Mouse (Mus musculus) intestine, postnatal 0 days (tissue): ENCODE results near the gene Foxred1. TPM values are rescaled to one million over a fixed set of nuclear protein-coding genes. Genes with fewer than 3 reads are reported as not detected.

Experiments used
- ATAC-seq: fragments of 200-750 bp; cut with Nextera tagmentation; 2 replicates; pipeline ENCODE4 v1.8.0; 2017; ENCODE audit warnings: mild to moderate bottlenecking, moderate TSS enrichment, moderate library complexity
- H3K27ac ChIP-seq: fragments of 300-500 bp; sonication (generic); 2 replicates; pipeline ENCODE4 v1.5.1; 2014; ENCODE audit warnings: mild to moderate bottlenecking, low read depth, low read length, moderate library complexity
- H3K27me3 ChIP-seq: fragments of 300-500 bp; sonication (generic); replicated peaks from 2 replicates; pipeline ENCODE4 v1.6.1; 2014; ENCODE audit warnings: low read length, mixed read lengths; ENCODE audit not compliant: control insufficient read depth, insufficient read depth
- H3K36me3 ChIP-seq: fragments of 300-500 bp; sonication (generic); 2 replicates; pipeline ENCODE4 v1.6.1; 2014; ENCODE audit warnings: mild to moderate bottlenecking, moderate library complexity; ENCODE audit not compliant: control insufficient read depth, insufficient read depth
- H3K4me1 ChIP-seq: fragments of 300-500 bp; sonication (generic); replicated peaks from 2 replicates; pipeline ENCODE4 v1.6.1; 2014; ENCODE audit warnings: antibody characterized with exemption, low read length, mixed read lengths; ENCODE audit not compliant: control insufficient read depth, insufficient read depth
- H3K4me2 ChIP-seq: fragments of 300-500 bp; sonication (generic); replicated peaks from 2 replicates; pipeline ENCODE4 v1.6.1; 2014; ENCODE audit warnings: low read depth, mild to moderate bottlenecking, moderate library complexity
- H3K4me3 ChIP-seq: fragments of 300-500 bp; sonication (generic); 2 replicates; pipeline ENCODE4 v1.5.1; 2014; ENCODE audit warnings: low read depth, low read length
- H3K9ac ChIP-seq: fragments of 300-500 bp; sonication (generic); 2 replicates; pipeline ENCODE4 v1.6.1; 2014; ENCODE audit warnings: mild to moderate bottlenecking, low read depth, low read length
- H3K9me3 ChIP-seq: fragments of 300-500 bp; sonication (generic); 2 replicates; pipeline ENCODE4 v1.6.1; 2016; ENCODE audit warnings: mixed run types; ENCODE audit not compliant: control insufficient read depth
- CTCF ChIP-seq: sonication (generic); IDR thresholded peaks from 2 replicates; pipeline ENCODE4 v1.5.1; 2016; ENCODE audit warnings: low read depth, mild to moderate bottlenecking, control low read depth, antibody characterized with exemption, moderate library complexity
- WGBS: fragments of 180-500 bp; shearing (Covaris S2); extraction: QIAGEN DNeasy Blood & Tissue Kit; methylation state at CpG from one replicate; pipeline ENCODE4 v1.1.7; 2014; 5-methylcytosine and 5-hydroxymethylcytosine counted together
- polyA plus RNA-seq: library from polyadenylated mRNA; unstranded; fragments of >200 nt; fragmentation: Nextera tagmentation; extraction: Ambion mirVana; gene quantifications from 2 replicates; pipeline ENCODE4 v1.2.1, GENCODE M21; 2015

The Foxred1 gene
- polyA plus RNA-seq, 1 experiment from 2014 or later = 20.3 TPM

- Histone ChIP-seq H3K9ac (no peak overlapping the region), H3K4me2 (no peak overlapping the region), H3K27ac (no peak overlapping the region), H3K36me3 (peaks cover 15% of the 10 kb centered on the region; the same call in 1 of the 2 replicates), H3K4me3 (no peak overlapping the region), H3K9me3 (no peaks in the 10 kb centered on the region), H3K27me3 (no peaks in the 10 kb centered on the region), H3K4me1 (no peaks in the 10 kb centered on the region)
- TF ChIP-seq CTCF = no peak
- ATAC-seq = no peak
- WGBS = 72% methylated on average over 5 of the region's 5 CpGs
Measured at GRCm38 (mm10) chr9:35183359-35183758, 27.5 kb downstream of the Foxred1 start.

GRCm38 (mm10) chr9:35182832-35183231, 28.0 kb downstream of the Foxred1 start:
- Histone ChIP-seq H3K4me3 (no peak overlapping the region), H3K36me3 (peaks cover 9% of the 10 kb centered on the region; the same call in 1 of the 2 replicates), H3K9me3 (no peaks in the 10 kb centered on the region), H3K9ac (no peak overlapping the region), H3K4me2 (no peak overlapping the region), H3K27me3 (no peaks in the 10 kb centered on the region), H3K27ac (no peak overlapping the region), H3K4me1 (no peaks in the 10 kb centered on the region)
- no peak for TF ChIP-seq CTCF
- no peak for ATAC-seq
- WGBS = 71% methylated on average over 2 of the region's 2 CpGs

GRCm38 (mm10) chr9:35176124-35176659, 34.7 kb downstream of the Foxred1 start:
- no peak for TF ChIP-seq CTCF
- Histone ChIP-seq H3K36me3 (no peaks in the 10 kb centered on the region), H3K27ac (no peak overlapping the region), H3K27me3 (no peaks in the 10 kb centered on the region), H3K4me3 (peak overlapping the region; percentile 59), H3K4me2 (peak overlapping the region; percentile 74), H3K4me1 (no peaks in the 10 kb centered on the region), H3K9me3 (no peaks in the 10 kb centered on the region), H3K9ac (no peak overlapping the region)
- ATAC-seq = no peak
- 49% methylated on average over 14 of the region's 14 CpGs for WGBS

GRCm38 (mm10) chr9:35175251-35176123, 35.4 kb downstream of the Foxred1 start, which contains the start of gene Dcps:
TSS of gene Dcps (minus strand) at chr9:35176061.
- under 1% methylated on average over 38 of the region's 38 CpGs for WGBS
- H3K4me1 ChIP-seq = no peaks in the 10 kb centered on the region

GRCm38 (mm10) chr9:35173331-35173730, 37.5 kb downstream of the Foxred1 start:
- no peak for TF ChIP-seq CTCF
- WGBS = 89% methylated on average over 1 of the region's 1 CpGs
- ATAC-seq = no peak
- no peak overlapping the region for H3K4me3 ChIP-seq
- no peaks in the 10 kb centered on the region for H3K9me3 ChIP-seq
- no peaks in the 10 kb centered on the region for H3K4me1 ChIP-seq
- peaks cover 8% of the 10 kb centered on the region for H3K36me3 ChIP-seq
- H3K27ac ChIP-seq = no peak overlapping the region
- no peak overlapping the region for H3K9ac ChIP-seq
- H3K27me3 ChIP-seq = no peaks in the 10 kb centered on the region
- no peak overlapping the region for H3K4me2 ChIP-seq

More at GRCm38 (mm10) chr9:35175251-35176123, 35.4 kb downstream of the Foxred1 start, which contains the start of gene Dcps:
- Histone ChIP-seq H3K4me3 (peak within 1 kb of the TSS; percentile 59), H3K27ac (peak within 1 kb of the TSS; percentile 55), H3K4me2 (peak within 1 kb of the TSS; percentile 74), H3K9me3 (no peaks in the 10 kb centered on the region), H3K36me3 (no peaks in the 10 kb centered on the region), H3K9ac (peak within 1 kb of the TSS; percentile 28), H3K27me3 (no peaks in the 10 kb centered on the region)
- ATAC-seq = peak; percentile 93
- TF ChIP-seq CTCF = peak; percentile 57

GRCm38 (mm10) chr9:35170071-35170470, 40.8 kb downstream of the Foxred1 start:
- H3K9me3 ChIP-seq = no peaks in the 10 kb centered on the region
- peaks cover 8% of the 10 kb centered on the region for H3K36me3 ChIP-seq
- WGBS = 89% methylated on average over 7 of the region's 7 CpGs
- H3K4me3 ChIP-seq = no peak overlapping the region
- no peaks in the 10 kb centered on the region for H3K27me3 ChIP-seq
- no peak overlapping the region for H3K4me2 ChIP-seq
- no peaks in the 10 kb centered on the region for H3K4me1 ChIP-seq
- ATAC-seq = no peak
- no peak overlapping the region for H3K27ac ChIP-seq
- no peak for TF ChIP-seq CTCF
- H3K9ac ChIP-seq = no peak overlapping the region
